Mouse (Mus musculus): Measurements from ENCODE around the gene Sema5a. TPM values are rescaled to one million over a fixed set of nuclear protein-coding genes. Genes with fewer than 3 reads are reported as not detected.

Gene Sema5a
- total and polyA plus RNA-seq, 2 experiments from 2014 or later = 8.8 to 40.0 TPM

- ATAC-seq (peak; percentile 75), DNase-seq (ENCODE audit: low spot score) (peak; percentile 79)
- no peaks in the 10 kb centered on the region for H3K4me1 ChIP-seq (ENCODE audit: insufficient read depth, low read length)
- H3K4me3 ChIP-seq (ENCODE audit: low read length) = no peak overlapping the region
- H3K9me3 ChIP-seq (ENCODE audit: low read length) = no peaks in the 10 kb centered on the region
- 27% methylated on average over 6 of the region's 6 CpGs for WGBS
- H3K36me3 ChIP-seq (ENCODE audit: insufficient read depth, low read length) = no peaks in the 10 kb centered on the region
- H3K9ac ChIP-seq (replicated peaks; ENCODE audit: low read length) = no peak overlapping the region
- H3K27me3 ChIP-seq (ENCODE audit: insufficient read depth, low read length) = no peaks in the 10 kb centered on the region
- H3K27ac ChIP-seq = no peak overlapping the region
- H3K4me2 ChIP-seq (ENCODE audit: low read depth, low read length) = no peak overlapping the region
- TF ChIP-seq CTCF (IDR thresholded peaks at IDR 0.05; ENCODE audit: low read depth) = peak; percentile 82
These were observed 193.0 kb downstream of the Sema5a start for GRCm38 (mm10) chr15:32437654-32438053.

GRCm38 (mm10) chr15:32442745-32443144 lies 198.1 kb downstream of the Sema5a start:
- Histone ChIP-seq H3K9ac (replicated peaks; ENCODE audit: low read length) (no peak overlapping the region), H3K4me3 (ENCODE audit: low read length) (no peak overlapping the region), H3K4me2 (ENCODE audit: low read depth, low read length) (no peak overlapping the region), H3K36me3 (ENCODE audit: insufficient read depth, low read length) (no peaks in the 10 kb centered on the region), H3K9me3 (ENCODE audit: low read length) (no peaks in the 10 kb centered on the region), H3K27me3 (ENCODE audit: insufficient read depth, low read length) (no peaks in the 10 kb centered on the region), H3K4me1 (ENCODE audit: insufficient read depth, low read length) (no peaks in the 10 kb centered on the region), H3K27ac (no peak overlapping the region)
- no peak for TF ChIP-seq CTCF (IDR thresholded peaks at IDR 0.05; ENCODE audit: low read depth)
- WGBS = 78% methylated on average over 4 of the region's 4 CpGs
- DNase-seq (ENCODE audit: low spot score) (no peak), ATAC-seq (no peak)

GRCm38 (mm10) chr15:32447558-32448349 lies 203.1 kb downstream of the Sema5a start:
- Histone ChIP-seq H3K4me1 (ENCODE audit: insufficient read depth, low read length) (no peaks in the 10 kb centered on the region), H3K4me3 (ENCODE audit: low read length) (no peak overlapping the region), H3K9ac (replicated peaks; ENCODE audit: low read length) (no peak overlapping the region), H3K4me2 (ENCODE audit: low read depth, low read length) (no peak overlapping the region), H3K27me3 (ENCODE audit: insufficient read depth, low read length) (no peaks in the 10 kb centered on the region), H3K36me3 (ENCODE audit: insufficient read depth, low read length) (no peaks in the 10 kb centered on the region), H3K9me3 (ENCODE audit: low read length) (no peaks in the 10 kb centered on the region), H3K27ac (no peak overlapping the region)
- 56% methylated on average over 7 of the region's 7 CpGs for WGBS
- no peak for TF ChIP-seq CTCF (IDR thresholded peaks at IDR 0.05; ENCODE audit: low read depth)
- DNase-seq (ENCODE audit: low spot score) (peak; percentile 13), ATAC-seq (peak; percentile 67; the same call in 1 of the 2 replicates)

DNA sequence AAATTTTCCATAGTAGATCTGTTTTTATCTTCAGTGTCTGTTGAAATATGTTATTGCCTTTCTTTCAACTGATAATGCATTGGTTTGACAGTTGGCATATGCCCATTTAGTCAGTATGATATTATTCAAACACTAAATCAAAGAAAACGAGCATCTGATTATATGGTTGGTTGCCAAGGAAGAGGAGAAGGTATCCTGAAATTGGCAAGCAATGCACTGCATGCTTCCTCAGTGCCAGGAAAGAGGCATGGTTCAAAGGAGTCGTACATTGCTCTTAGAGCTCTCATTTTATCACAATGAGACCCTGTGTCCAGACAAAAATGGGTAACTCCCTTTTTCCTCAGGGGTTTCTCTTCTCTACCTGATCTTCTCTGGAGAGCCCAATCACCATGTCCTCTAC lies 214.4 kb downstream of the Sema5a start:
- H3K9me3 ChIP-seq (ENCODE audit: low read length) = no peaks in the 10 kb centered on the region
- no peaks in the 10 kb centered on the region for H3K36me3 ChIP-seq (ENCODE audit: insufficient read depth, low read length)
- H3K9ac ChIP-seq (replicated peaks; ENCODE audit: low read length) = no peak overlapping the region
- no peaks in the 10 kb centered on the region for H3K27me3 ChIP-seq (ENCODE audit: insufficient read depth, low read length)
- H3K4me1 ChIP-seq (ENCODE audit: insufficient read depth, low read length) = no peaks in the 10 kb centered on the region
- H3K27ac ChIP-seq = no peak overlapping the region
- WGBS = 34% methylated on average over 2 of the region's 2 CpGs
- no peak overlapping the region for H3K4me2 ChIP-seq (ENCODE audit: low read depth, low read length)
- no peak for ATAC-seq
- peak; percentile 51 for DNase-seq (ENCODE audit: low spot score)
- H3K4me3 ChIP-seq (ENCODE audit: low read length) = no peak overlapping the region
- TF ChIP-seq CTCF (IDR thresholded peaks at IDR 0.05; ENCODE audit: low read depth) = no peak

GRCm38 (mm10) chr15:32460238-32460637 lies 215.6 kb downstream of the Sema5a start:
- WGBS = 72% methylated on average over 7 of the region's 7 CpGs

DNA sequence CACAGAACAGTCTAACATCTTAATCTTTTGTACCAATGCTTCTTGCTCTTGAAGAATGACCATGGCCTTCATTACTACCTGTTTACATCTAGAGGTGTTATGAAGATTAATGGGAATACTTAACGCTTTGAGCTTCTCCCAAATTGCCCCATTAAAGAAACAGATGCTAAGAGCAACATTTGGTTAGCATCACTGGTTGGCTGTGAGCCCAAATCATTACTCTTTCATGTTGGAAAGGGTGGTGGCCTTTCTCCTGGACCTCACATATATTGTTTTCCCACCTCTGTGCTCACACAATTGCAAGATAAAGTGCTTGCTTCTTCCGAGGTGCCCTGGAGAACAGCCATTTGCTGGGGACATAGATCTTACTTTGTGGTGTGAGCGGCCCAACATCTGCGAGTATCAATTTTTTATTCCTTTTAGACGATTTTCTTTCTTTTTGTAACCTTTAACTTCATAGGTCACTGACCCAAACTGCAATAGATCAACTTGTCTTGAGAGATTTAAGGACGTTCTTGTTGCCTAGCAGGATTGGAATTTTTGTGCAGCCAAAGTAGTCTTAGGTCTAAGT lies 227.0 kb downstream of the Sema5a start:
- no peaks in the 10 kb centered on the region for H3K9me3 ChIP-seq (ENCODE audit: low read length)
- H3K4me3 ChIP-seq (ENCODE audit: low read length) = no peak overlapping the region
- H3K4me2 ChIP-seq (ENCODE audit: low read depth, low read length) = no peak overlapping the region
- ATAC-seq (no peak), DNase-seq (ENCODE audit: low spot score) (peak; percentile 24)
- 68% methylated on average over 6 of the region's 6 CpGs for WGBS
- no peaks in the 10 kb centered on the region for H3K27me3 ChIP-seq (ENCODE audit: insufficient read depth, low read length)
- H3K36me3 ChIP-seq (ENCODE audit: insufficient read depth, low read length) = no peaks in the 10 kb centered on the region
- no peak overlapping the region for H3K27ac ChIP-seq
- no peak overlapping the region for H3K9ac ChIP-seq (replicated peaks; ENCODE audit: low read length)
- H3K4me1 ChIP-seq (ENCODE audit: insufficient read depth, low read length) = no peaks in the 10 kb centered on the region
- no peak for TF ChIP-seq CTCF (IDR thresholded peaks at IDR 0.05; ENCODE audit: low read depth)

More at GRCm38 (mm10) chr15:32460238-32460637, 215.6 kb downstream of the Sema5a start:
- H3K9ac ChIP-seq (replicated peaks; ENCODE audit: low read length) = no peak overlapping the region
- ATAC-seq = no peak
- DNase-seq (ENCODE audit: low spot score) = no peak
- no peaks in the 10 kb centered on the region for H3K27me3 ChIP-seq (ENCODE audit: insufficient read depth, low read length)
- H3K27ac ChIP-seq = no peak overlapping the region
- no peaks in the 10 kb centered on the region for H3K36me3 ChIP-seq (ENCODE audit: insufficient read depth, low read length)
- no peak overlapping the region for H3K4me2 ChIP-seq (ENCODE audit: low read depth, low read length)
- no peak overlapping the region for H3K4me3 ChIP-seq (ENCODE audit: low read length)
- no peaks in the 10 kb centered on the region for H3K4me1 ChIP-seq (ENCODE audit: insufficient read depth, low read length)
- no peaks in the 10 kb centered on the region for H3K9me3 ChIP-seq (ENCODE audit: low read length)
- no peak for TF ChIP-seq CTCF (IDR thresholded peaks at IDR 0.05; ENCODE audit: low read depth)

- Histone ChIP-seq H3K4me3 (ENCODE audit: low read length) (no peak overlapping the region), H3K27ac (no peak overlapping the region), H3K4me2 (ENCODE audit: low read depth, low read length) (no peak overlapping the region), H3K36me3 (ENCODE audit: insufficient read depth, low read length) (no peaks in the 10 kb centered on the region), H3K9me3 (ENCODE audit: low read length) (no peaks in the 10 kb centered on the region), H3K4me1 (ENCODE audit: insufficient read depth, low read length) (no peaks in the 10 kb centered on the region), H3K27me3 (ENCODE audit: insufficient read depth, low read length) (no peaks in the 10 kb centered on the region), H3K9ac (replicated peaks; ENCODE audit: low read length) (no peak overlapping the region)
- ATAC-seq = no peak
- no peak for DNase-seq (ENCODE audit: low spot score)
- no peak for TF ChIP-seq CTCF (IDR thresholded peaks at IDR 0.05; ENCODE audit: low read depth)
These were observed 236.1 kb downstream of the Sema5a start for GRCm38 (mm10) chr15:32480747-32481146.

All from hindbrain, postnatal 0 days (tissue).